Mouse (Mus musculus) c-Kit-positive CD71-positive TER-119-positive erythroid progenitor cells, embryonic 14.5 days (primary cell): ENCODE results near the gene Adora1.

Source experiments
- DNase-seq: peaks from one replicate; pipeline ENCODE4 v3.0.0-alpha.2; 2013; ENCODE audit warnings: low spot score

Gene Adora1

GRCm38 (mm10) chr1:134237438-134237837, 2.2 kb upstream of the Adora1 start:
- no peak for DNase-seq

- no peak for DNase-seq
These were observed 911 bp upstream of the Adora1 start for GRCm38 (mm10) chr1:134236142-134236541.

DNA sequence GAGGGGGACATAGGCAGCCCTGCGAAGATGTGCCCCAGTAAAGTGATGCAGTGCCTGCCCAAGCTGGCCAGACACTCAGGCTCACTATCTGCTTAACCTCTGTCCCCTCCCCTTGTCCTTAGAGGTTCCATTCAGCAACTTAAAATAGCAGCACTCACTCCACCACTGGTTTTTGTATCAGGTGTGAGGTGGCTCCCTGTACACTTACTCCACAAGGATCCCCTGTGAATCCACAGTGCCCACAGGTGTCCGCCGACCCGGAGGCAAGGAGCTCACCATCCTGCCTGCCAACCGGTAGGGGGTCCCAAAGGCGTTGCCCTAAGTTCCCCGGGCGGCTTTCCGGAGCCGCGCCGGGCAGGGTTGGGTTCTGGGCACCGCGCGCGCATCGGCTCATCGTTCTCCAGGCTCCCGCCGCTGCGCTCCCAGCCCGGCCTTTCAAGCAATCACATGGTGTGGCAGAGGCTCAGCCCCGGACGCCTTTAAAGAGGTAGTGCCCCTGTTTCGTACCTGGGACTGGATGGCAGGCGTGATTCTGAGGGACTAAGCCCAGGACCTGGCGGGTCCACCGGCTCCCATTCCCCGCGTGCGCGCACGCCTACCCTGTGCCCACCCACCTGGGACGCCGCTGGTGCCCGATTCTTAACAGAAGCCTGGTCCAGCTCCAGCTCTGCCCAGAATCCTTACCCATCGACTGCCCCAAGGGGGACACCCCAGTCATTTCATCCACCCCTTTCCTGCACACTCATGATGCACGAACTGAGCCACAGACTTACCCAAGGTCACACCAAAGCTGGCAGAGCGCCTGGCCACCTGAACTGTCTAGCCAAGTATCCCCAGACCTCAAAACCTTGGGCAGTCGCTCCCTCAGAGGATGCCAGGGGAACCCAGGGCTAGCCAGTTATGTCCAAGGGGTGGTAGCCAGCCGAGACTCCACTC, 508 bp downstream of the Adora1 start:
- no peak for DNase-seq

DNA sequence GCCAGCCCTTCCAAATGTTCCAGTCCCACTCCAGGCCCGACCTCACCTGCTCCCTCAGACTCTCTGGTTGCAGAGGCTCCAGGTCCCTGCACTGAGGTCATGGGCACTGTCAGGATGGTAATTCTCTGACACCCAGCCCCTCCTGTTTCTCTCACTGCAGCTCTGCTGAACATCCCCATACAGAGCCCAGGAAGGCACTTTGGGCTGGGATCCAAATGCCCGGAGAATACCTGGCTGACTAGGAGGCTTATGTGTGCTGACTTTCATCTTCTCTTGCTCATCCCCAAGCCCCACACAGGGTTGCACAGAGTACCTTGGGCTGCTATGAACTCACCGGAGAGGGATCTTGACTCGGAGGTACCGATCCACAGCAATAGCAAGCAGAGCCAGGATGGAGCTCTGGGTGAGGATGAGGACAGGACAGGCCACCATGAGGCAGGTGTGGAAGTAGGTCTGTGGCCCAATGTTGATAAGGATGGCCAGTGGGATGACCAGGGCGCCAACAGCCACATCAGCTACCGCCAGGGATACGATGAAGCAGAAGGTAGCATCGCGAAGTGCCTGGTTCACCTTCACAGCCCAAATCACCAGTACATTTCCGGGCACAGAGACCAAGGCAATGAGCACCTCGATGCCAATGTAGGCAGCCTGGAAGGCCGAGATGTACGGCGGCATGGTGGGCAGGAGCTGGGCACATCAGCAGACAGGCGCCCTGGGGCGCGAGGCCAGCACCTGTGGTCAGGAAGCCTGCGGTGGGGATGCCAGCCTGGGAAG, 1.4 kb downstream of the Adora1 start:
- no peak for DNase-seq

GRCm38 (mm10) chr1:134232778-134233531, 2.3 kb downstream of the Adora1 start:
- no peak for DNase-seq

DNA sequence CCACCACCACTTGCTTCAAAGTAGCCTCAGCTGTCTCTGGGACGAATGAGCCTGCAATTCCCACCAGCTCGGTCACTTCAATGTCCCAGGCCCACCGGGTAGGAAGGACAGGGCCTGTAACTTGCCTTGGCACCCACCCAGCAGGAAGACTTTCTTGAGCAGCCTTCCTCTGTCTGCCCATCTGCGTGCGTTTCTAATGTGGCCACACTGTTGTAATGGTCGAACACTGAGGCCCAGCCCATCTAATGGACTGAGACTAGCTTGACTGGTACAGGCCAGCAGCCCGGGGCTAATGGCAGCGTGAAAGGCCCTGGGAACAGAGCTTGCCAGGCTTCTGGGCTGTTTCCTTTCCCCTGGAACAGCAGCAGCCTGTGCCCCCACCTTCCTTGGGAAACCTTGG, 2.9 kb downstream of the Adora1 start:
- DNase-seq = no peak

- no peak for DNase-seq
These were observed 3.5 kb downstream of the Adora1 start for GRCm38 (mm10) chr1:134231681-134232080.

GRCm38 (mm10) chr1:134231270-134231669, 4.0 kb downstream of the Adora1 start:
- no peak for DNase-seq

- DNase-seq = no peak
These were observed 4.5 kb downstream of the Adora1 start for GRCm38 (mm10) chr1:134230638-134231228.

DNA sequence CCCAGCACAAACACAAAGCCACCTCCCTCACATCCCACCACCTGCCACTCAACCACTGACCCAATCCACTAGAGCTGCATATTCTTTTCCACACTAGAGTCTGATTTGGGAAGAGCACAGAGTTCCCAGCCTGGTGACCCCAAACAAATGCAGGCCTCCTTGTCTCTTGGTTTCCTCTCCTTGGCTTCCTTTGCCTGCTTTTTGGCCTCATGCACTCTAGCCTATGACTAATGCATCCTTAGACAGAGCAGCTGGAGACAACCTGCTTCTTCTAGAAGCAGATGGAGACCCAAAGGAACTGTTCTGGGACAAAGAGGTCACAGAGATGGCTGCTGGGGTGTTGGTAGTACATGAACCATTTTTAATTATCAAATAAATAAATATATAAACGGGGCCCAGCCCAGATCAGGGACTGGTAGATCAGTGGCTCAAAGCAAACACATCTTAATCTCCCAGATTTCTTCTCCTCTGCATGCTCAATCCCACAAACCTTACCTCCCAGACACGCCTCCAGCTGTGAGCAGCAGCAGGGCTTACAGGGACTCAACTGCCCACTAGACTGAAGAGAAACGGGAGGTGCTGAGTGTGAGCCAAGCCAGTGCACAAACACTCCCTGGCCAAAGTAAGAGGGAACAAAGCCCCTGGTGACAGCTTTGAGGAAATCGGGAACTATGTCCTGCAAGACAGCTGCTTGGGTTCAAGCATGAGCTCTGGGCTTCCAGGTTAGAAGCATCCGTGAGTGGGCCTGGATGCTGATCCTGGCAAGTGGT, 5.2 kb downstream of the Adora1 start:
- no peak for DNase-seq

- DNase-seq = no peak
These were observed 8.5 kb downstream of the Adora1 start for GRCm38 (mm10) chr1:134226739-134227138.

- DNase-seq = no peak
These were observed 9.9 kb downstream of the Adora1 start for GRCm38 (mm10) chr1:134225375-134225774.

- no peak for DNase-seq
These were observed 10.5 kb downstream of the Adora1 start for GRCm38 (mm10) chr1:134224649-134225227.

DNA sequence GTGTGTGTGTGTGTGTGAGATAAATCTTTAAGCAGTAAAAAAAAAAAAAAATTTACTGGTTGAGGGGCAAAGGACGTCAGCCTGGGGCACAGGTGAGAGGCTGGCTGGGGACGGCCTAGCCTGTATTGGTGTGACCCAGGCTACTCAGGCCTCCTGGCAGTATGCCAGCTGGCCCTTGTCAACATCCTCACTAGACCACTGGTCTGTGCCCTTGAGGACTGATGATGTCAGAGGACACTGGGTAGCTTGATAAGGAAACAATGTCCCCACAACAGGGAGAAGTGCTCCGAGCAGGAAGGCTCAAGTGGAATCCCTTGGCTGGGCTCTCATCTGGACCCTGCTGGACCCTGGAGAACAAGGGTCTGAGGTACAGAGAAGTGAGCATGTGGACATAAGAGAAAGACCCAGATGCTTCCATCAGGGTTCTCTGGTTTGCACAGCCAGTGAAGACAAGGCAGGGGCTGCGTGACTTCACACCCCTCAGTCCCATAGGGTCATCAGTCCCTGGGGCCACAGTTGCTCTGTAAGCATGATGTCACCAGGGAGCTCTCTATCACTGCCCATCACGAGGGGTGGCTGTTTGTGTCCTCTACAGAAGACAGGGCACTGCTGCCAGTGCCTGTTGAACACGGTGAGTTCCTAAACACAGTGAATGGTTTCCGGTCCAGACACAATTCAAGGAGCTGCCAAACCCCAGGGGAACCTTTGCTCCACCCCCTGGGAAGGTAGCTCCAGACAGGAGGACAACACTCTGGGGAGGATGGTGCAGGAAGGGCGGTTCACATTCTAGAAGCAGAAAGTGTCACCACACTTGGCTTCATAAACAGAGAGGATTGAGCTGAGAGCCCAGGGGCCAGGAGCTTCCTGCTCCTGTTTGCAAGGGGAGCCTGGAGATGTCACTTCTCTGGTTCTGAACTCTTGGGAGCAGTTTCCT, 12.8 kb downstream of the Adora1 start:
- DNase-seq = no peak

DNA sequence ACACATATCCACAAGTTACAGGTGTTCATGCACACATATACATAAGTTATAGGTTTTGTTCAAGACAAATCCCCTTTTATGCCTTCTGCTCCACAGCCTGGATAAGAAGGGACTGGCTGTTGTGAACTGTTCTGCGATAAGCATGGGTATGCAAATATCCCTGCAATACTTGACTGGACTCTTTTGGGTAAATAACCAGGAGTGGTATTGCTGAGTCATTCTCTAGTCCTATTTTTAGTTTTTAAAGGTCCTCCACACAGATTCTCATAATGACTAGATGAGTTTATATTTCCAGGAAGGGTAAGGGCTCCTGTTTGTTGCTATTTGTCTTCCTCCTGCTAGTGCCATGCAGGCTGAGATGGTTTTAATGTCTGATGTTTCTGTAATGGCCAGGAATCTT, 14.1 kb downstream of the Adora1 start:
- DNase-seq = no peak

DNA sequence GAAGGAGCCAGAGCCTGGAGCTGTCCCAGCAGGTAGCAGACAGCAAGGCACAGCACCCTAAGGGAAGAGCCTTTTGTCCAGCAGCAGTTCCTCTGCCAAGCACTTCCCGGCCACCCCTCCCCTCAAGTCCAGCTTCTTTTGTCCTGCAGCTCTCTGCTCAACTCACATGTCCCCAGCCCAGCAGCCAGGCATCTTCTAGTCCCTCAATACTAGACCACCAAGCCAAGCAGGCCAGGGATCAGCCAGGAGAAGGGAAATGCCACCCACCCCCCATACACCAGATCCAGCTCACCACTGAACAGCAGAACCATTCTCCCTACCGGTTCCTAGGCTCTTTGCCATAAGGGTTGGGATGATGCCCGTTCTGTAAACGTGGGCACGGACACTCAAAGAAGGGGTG, 15.6 kb downstream of the Adora1 start:
- DNase-seq = no peak

GRCm38 (mm10) chr1:134217942-134218341, 17.3 kb downstream of the Adora1 start:
- no peak for DNase-seq

GRCm38 (mm10) chr1:134217028-134217481, 18.2 kb downstream of the Adora1 start:
- DNase-seq = no peak

- no peak for DNase-seq
These were observed 18.6 kb downstream of the Adora1 start for GRCm38 (mm10) chr1:134216629-134216971.
